Mouse (Mus musculus): ENCODE data around the gene Zdhhc17.
A peak's percentile ranks its signal among the peaks of the same experiment; 100 is the strongest.

Gene Zdhhc17

GRCm38 (mm10) chr10:111005611-111006488, 4.1 kb downstream of the Zdhhc17 start:
- DNase-seq: peak in 1 of 2 experiments; percentile 22

- no peak for DNase-seq
These were observed 5.7 kb downstream of the Zdhhc17 start for GRCm38 (mm10) chr10:111004220-111004619.

- DNase-seq: no peak
These were observed 10.7 kb downstream of the Zdhhc17 start for GRCm38 (mm10) chr10:110999201-110999600.

- no peak for DNase-seq
These were observed 12.8 kb downstream of the Zdhhc17 start for GRCm38 (mm10) chr10:110997180-110997579.

GRCm38 (mm10) chr10:110994761-110995160, 15.2 kb downstream of the Zdhhc17 start:
- DNase-seq: no peak

- no peak for DNase-seq
These were observed 16.7 kb downstream of the Zdhhc17 start for GRCm38 (mm10) chr10:110993249-110993648.

GRCm38 (mm10) chr10:110992047-110992431, 17.9 kb downstream of the Zdhhc17 start:
- peak in 1 of 2 experiments; percentile 29 for DNase-seq

GRCm38 (mm10) chr10:110991307-110992046, 18.5 kb downstream of the Zdhhc17 start:
- DNase-seq: no peak

GRCm38 (mm10) chr10:110989729-110990128, 20.2 kb downstream of the Zdhhc17 start:
- DNase-seq: no peak

GRCm38 (mm10) chr10:110986682-110987081, 23.3 kb downstream of the Zdhhc17 start:
- no peak for DNase-seq

- DNase-seq: no peak
These were observed 27.2 kb downstream of the Zdhhc17 start for GRCm38 (mm10) chr10:110982771-110983170.

GRCm38 (mm10) chr10:110980441-110980840, 29.5 kb downstream of the Zdhhc17 start:
- DNase-seq: no peak

- DNase-seq: no peak
These were observed 30.5 kb downstream of the Zdhhc17 start for GRCm38 (mm10) chr10:110979431-110979830.

- DNase-seq: no peak
These were observed 32.6 kb downstream of the Zdhhc17 start for GRCm38 (mm10) chr10:110977379-110977778.

- peak; percentile 54 to 56 for DNase-seq
These were observed 33.9 kb downstream of the Zdhhc17 start for GRCm38 (mm10) chr10:110976046-110976445.

- DNase-seq: no peak
These were observed 35.1 kb downstream of the Zdhhc17 start for GRCm38 (mm10) chr10:110974885-110975284.

GRCm38 (mm10) chr10:110974463-110974862, 35.5 kb downstream of the Zdhhc17 start:
- peak; percentile 68 to 73 for DNase-seq

- DNase-seq: no peak
These were observed 37.9 kb downstream of the Zdhhc17 start for GRCm38 (mm10) chr10:110971998-110972397.

- DNase-seq: no peak
These were observed 38.5 kb downstream of the Zdhhc17 start for GRCm38 (mm10) chr10:110971483-110971882.

- DNase-seq: no peak
These were observed 38.9 kb downstream of the Zdhhc17 start for GRCm38 (mm10) chr10:110971044-110971443.

GRCm38 (mm10) chr10:110962172-110962571, 47.8 kb downstream of the Zdhhc17 start:
- no peak for DNase-seq

GRCm38 (mm10) chr10:110960841-110961240, 49.1 kb downstream of the Zdhhc17 start:
- DNase-seq: no peak

- no peak for DNase-seq
These were observed 50.2 kb downstream of the Zdhhc17 start for GRCm38 (mm10) chr10:110959781-110960180.

GRCm38 (mm10) chr10:110958879-110959278, 51.1 kb downstream of the Zdhhc17 start:
- DNase-seq: no peak

Measured in kidney, postnatal 4 days (tissue).